Mouse (Mus musculus) forebrain, embryonic 13.5 days (tissue): ENCODE results near the gene Agpat4. TPM values are rescaled to one million over a fixed set of nuclear protein-coding genes. Genes with fewer than 3 reads are reported as not detected.

ENCODE experiments used
- ATAC-seq: fragments of 200-750 bp; cut with Nextera tagmentation; 2 replicates; pipeline ENCODE4 v1.8.0; 2017
- H3K27ac ChIP-seq: fragments of 300-500 bp; sonication (generic); 2 replicates; pipeline ENCODE4 v1.5.1; 2015; ENCODE audit warnings: inconsistent platforms, mild to moderate bottlenecking, moderate library complexity
- H3K27me3 ChIP-seq: fragments of 300-500 bp; sonication (generic); 2 replicates; pipeline ENCODE4 v1.6.1; 2015; ENCODE audit warnings: mild to moderate bottlenecking, inconsistent platforms
- H3K36me3 ChIP-seq: fragments of 300-500 bp; sonication (generic); 2 replicates; pipeline ENCODE4 v1.6.1; 2015; ENCODE audit warnings: mild to moderate bottlenecking, inconsistent platforms; ENCODE audit not compliant: poor library complexity, severe bottlenecking
- H3K4me1 ChIP-seq: fragments of 300-500 bp; sonication (generic); 2 replicates; pipeline ENCODE4 v1.6.1; 2015; ENCODE audit warnings: inconsistent platforms
- H3K4me2 ChIP-seq: fragments of 300-500 bp; sonication (generic); 2 replicates; pipeline ENCODE4 v1.6.1; 2015; ENCODE audit warnings: inconsistent platforms, mild to moderate bottlenecking, moderate library complexity
- H3K4me3 ChIP-seq: fragments of 300-500 bp; sonication (generic); 2 replicates; pipeline ENCODE4 v1.5.1; 2015; ENCODE audit warnings: mild to moderate bottlenecking, inconsistent platforms
- H3K9ac ChIP-seq: fragments of 300-500 bp; sonication (generic); 2 replicates; pipeline ENCODE4 v1.6.1; 2015; ENCODE audit warnings: mild to moderate bottlenecking, inconsistent platforms
- H3K9me3 ChIP-seq: fragments of 300-500 bp; sonication (generic); replicated peaks from 2 replicates; pipeline ENCODE4 v1.6.1; 2016; ENCODE audit warnings: inconsistent platforms
- WGBS: fragments of 180-500 bp; shearing (Covaris S2); methylation state at CpG from one replicate; pipeline ENCODE4 v1.1.7; 2015; 5-methylcytosine and 5-hydroxymethylcytosine counted together
- polyA plus RNA-seq: library from polyadenylated mRNA; unstranded; fragments of >200 nt; fragmentation: Nextera tagmentation; extraction: Ambion mirVana; gene quantifications from 2 replicates; pipeline ENCODE4 v1.2.1, GENCODE M21; 2015

The Agpat4 gene
- polyA plus RNA-seq, 1 experiment from 2014 or later: 46.5 TPM

- Histone ChIP-seq H3K9me3 (no peaks in the 10 kb centered on the region), H3K4me2 (no peak overlapping the region), H3K27me3 (no peaks in the 10 kb centered on the region), H3K4me3 (no peak overlapping the region), H3K27ac (no peak overlapping the region), H3K9ac (no peak overlapping the region), H3K36me3 (0 out of 2 replicates have a peak, but pooled peaks cover 5% of the 10 kb centered on the region), H3K4me1 (peaks cover 37% of the 10 kb centered on the region)
- 78% methylated on average over 7 of the region's 7 CpGs for WGBS
- ATAC-seq: no peak
Observed at GRCm38 (mm10) chr17:12163903-12164302, 45.4 kb downstream of the Agpat4 start.

GRCm38 (mm10) chr17:12164507-12164906 lies 46.0 kb downstream of the Agpat4 start:
- 0 out of 2 replicates have a peak, but pooled peaks cover 5% of the 10 kb centered on the region for H3K36me3 ChIP-seq
- H3K4me1 ChIP-seq: peaks cover 43% of the 10 kb centered on the region
- no peaks in the 10 kb centered on the region for H3K9me3 ChIP-seq
- no peaks in the 10 kb centered on the region for H3K27me3 ChIP-seq
- WGBS: 97% methylated on average over 6 of the region's 6 CpGs
- ATAC-seq: no peak
- no peak overlapping the region for H3K27ac ChIP-seq
- H3K4me2 ChIP-seq: no peak overlapping the region
- H3K4me3 ChIP-seq: no peak overlapping the region
- H3K9ac ChIP-seq: no peak overlapping the region

- Histone ChIP-seq H3K27me3 (no peaks in the 10 kb centered on the region), H3K4me2 (no peak overlapping the region), H3K4me3 (no peak overlapping the region), H3K36me3 (0 out of 2 replicates have a peak, but pooled peaks cover 5% of the 10 kb centered on the region), H3K9me3 (no peaks in the 10 kb centered on the region), H3K4me1 (peaks cover 48% of the 10 kb centered on the region), H3K9ac (no peak overlapping the region), H3K27ac (no peak overlapping the region)
- 90% methylated on average over 11 of the region's 11 CpGs for WGBS
- no peak for ATAC-seq
Observed at GRCm38 (mm10) chr17:12165009-12165695, 46.6 kb downstream of the Agpat4 start.

GRCm38 (mm10) chr17:12165701-12166100 lies 47.2 kb downstream of the Agpat4 start:
- H3K27ac ChIP-seq: no peak overlapping the region
- H3K4me3 ChIP-seq: no peak overlapping the region
- H3K36me3 ChIP-seq: 0 out of 2 replicates have a peak, but pooled peaks cover 5% of the 10 kb centered on the region
- WGBS: 96% methylated on average over 9 of the region's 9 CpGs
- H3K4me1 ChIP-seq: peaks cover 49% of the 10 kb centered on the region
- no peaks in the 10 kb centered on the region for H3K9me3 ChIP-seq
- ATAC-seq: no peak
- H3K9ac ChIP-seq: no peak overlapping the region
- H3K4me2 ChIP-seq: no peak overlapping the region
- H3K27me3 ChIP-seq: no peaks in the 10 kb centered on the region

- Histone ChIP-seq H3K9ac (no peak overlapping the region), H3K4me2 (peak overlapping the region; percentile 27; the same call in 1 of the 2 replicates), H3K27ac (peak overlapping the region; percentile 55; the same call in 1 of the 2 replicates), H3K9me3 (no peaks in the 10 kb centered on the region), H3K36me3 (0 out of 2 replicates have a peak, but pooled peaks cover 5% of the 10 kb centered on the region), H3K4me1 (peaks cover 41% of the 10 kb centered on the region), H3K4me3 (no peak overlapping the region), H3K27me3 (no peaks in the 10 kb centered on the region)
- WGBS: 12% methylated on average over 10 of the region's 10 CpGs
- ATAC-seq: peak; percentile 81
Observed at GRCm38 (mm10) chr17:12168536-12168935, 50.0 kb downstream of the Agpat4 start.

DNA sequence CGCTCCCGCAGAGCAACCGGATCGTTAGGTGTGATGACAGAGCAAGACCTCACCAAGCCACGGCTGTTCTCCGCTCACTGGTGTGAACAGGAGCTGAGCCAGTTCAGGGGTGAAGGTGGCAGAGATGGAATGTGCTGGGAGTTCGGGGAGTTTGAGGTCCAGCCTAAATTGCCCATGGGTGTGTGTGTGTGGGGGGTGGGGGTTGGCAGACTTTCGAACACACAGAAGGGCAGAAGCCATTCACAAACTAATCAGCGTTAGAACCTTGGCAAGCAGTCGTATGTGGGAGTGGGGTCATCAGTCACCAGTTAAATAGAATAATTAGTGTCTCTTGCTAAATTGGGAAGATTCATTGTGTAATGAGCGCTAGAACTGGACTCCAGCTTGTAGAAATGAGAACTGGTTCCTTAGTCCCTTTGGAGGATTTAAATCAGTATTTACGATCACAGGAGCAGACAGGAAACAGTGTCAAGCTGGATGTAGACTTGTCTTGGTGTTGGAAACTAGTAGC lies 50.9 kb downstream of the Agpat4 start:
- H3K27ac ChIP-seq: no peak overlapping the region
- 0 out of 2 replicates have a peak overlapping the region, but pooled peaks have one; percentile 7 for H3K4me2 ChIP-seq
- H3K4me1 ChIP-seq: peaks cover 34% of the 10 kb centered on the region
- no peaks in the 10 kb centered on the region for H3K9me3 ChIP-seq
- H3K36me3 ChIP-seq: peaks cover 11% of the 10 kb centered on the region; the same call in 1 of the 2 replicates
- WGBS: 63% methylated on average over 12 of the region's 12 CpGs
- H3K4me3 ChIP-seq: no peak overlapping the region
- no peaks in the 10 kb centered on the region for H3K27me3 ChIP-seq
- no peak overlapping the region for H3K9ac ChIP-seq
- ATAC-seq: no peak

DNA sequence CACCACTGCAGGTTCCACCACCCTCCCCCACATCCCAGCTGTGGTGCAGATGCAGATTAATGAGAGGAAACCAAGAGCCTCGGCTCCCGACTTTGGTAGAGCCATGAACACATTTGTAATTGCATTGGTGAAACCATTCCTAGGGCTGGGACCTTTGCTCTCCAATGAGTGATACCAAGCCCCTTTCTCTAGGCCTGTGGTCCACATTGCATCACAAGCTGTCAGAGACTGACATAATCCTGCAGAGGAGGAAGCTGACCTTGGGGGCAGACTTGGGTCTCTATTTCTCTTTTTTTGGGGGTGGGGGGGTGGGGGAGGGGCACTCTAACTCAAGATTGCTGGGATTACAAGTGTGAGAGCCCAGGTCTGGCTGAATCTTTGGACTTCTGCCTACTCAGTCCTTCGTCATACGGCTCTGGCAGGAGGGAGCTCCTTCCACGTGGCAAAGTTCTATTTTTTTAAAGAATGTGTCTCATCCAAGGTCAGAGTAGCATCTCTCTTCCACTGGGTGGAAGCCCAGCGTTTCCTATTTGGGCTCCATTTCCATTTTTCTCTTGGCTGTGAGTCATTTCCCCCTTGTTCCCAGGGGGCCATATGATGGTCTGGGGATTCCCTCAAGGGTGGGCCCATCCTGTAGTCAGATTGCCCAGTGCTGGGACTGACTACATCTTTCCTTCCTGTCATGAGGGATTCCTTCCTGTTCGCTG lies 52.4 kb downstream of the Agpat4 start:
- no peak for ATAC-seq
- no peak overlapping the region for H3K4me3 ChIP-seq
- no peak overlapping the region for H3K9ac ChIP-seq
- H3K9me3 ChIP-seq: no peaks in the 10 kb centered on the region
- H3K4me2 ChIP-seq: no peak overlapping the region
- H3K36me3 ChIP-seq: peaks cover 11% of the 10 kb centered on the region; the same call in 1 of the 2 replicates
- no peaks in the 10 kb centered on the region for H3K27me3 ChIP-seq
- WGBS: 79% methylated on average over 7 of the region's 7 CpGs
- peaks cover 30% of the 10 kb centered on the region for H3K4me1 ChIP-seq
- H3K27ac ChIP-seq: no peak overlapping the region

- H3K27ac ChIP-seq: no peak overlapping the region
- H3K4me1 ChIP-seq: peaks cover 30% of the 10 kb centered on the region
- no peaks in the 10 kb centered on the region for H3K27me3 ChIP-seq
- H3K36me3 ChIP-seq: peaks cover 11% of the 10 kb centered on the region; the same call in 1 of the 2 replicates
- no peak overlapping the region for H3K4me2 ChIP-seq
- H3K9ac ChIP-seq: no peak overlapping the region
- no peak overlapping the region for H3K4me3 ChIP-seq
- no peak for ATAC-seq
- 90% methylated on average over 2 of the region's 2 CpGs for WGBS
- H3K9me3 ChIP-seq: no peaks in the 10 kb centered on the region
Observed at GRCm38 (mm10) chr17:12171666-12172065, 53.2 kb downstream of the Agpat4 start.

- WGBS: 97% methylated on average over 5 of the region's 5 CpGs
- Histone ChIP-seq H3K27ac (no peak overlapping the region), H3K9me3 (0 out of 2 replicates have a peak, but pooled peaks cover 4% of the 10 kb centered on the region), H3K4me1 (peaks cover 16% of the 10 kb centered on the region), H3K4me3 (no peak overlapping the region), H3K4me2 (no peak overlapping the region), H3K9ac (no peak overlapping the region), H3K27me3 (no peaks in the 10 kb centered on the region), H3K36me3 (peaks cover 16% of the 10 kb centered on the region)
- no peak for ATAC-seq
Observed at GRCm38 (mm10) chr17:12174221-12174620, 55.7 kb downstream of the Agpat4 start.

- Histone ChIP-seq H3K9ac (no peak overlapping the region), H3K27ac (no peak overlapping the region), H3K9me3 (0 out of 2 replicates have a peak, but pooled peaks cover 4% of the 10 kb centered on the region), H3K36me3 (peaks cover 21% of the 10 kb centered on the region), H3K4me3 (no peak overlapping the region), H3K4me2 (no peak overlapping the region), H3K4me1 (peaks cover 11% of the 10 kb centered on the region), H3K27me3 (no peaks in the 10 kb centered on the region)
- WGBS: 61% methylated on average over 7 of the region's 7 CpGs
- ATAC-seq: peak; percentile 78; the same call in 1 of the 2 replicates
Observed at GRCm38 (mm10) chr17:12174896-12175295, 56.4 kb downstream of the Agpat4 start.

DNA sequence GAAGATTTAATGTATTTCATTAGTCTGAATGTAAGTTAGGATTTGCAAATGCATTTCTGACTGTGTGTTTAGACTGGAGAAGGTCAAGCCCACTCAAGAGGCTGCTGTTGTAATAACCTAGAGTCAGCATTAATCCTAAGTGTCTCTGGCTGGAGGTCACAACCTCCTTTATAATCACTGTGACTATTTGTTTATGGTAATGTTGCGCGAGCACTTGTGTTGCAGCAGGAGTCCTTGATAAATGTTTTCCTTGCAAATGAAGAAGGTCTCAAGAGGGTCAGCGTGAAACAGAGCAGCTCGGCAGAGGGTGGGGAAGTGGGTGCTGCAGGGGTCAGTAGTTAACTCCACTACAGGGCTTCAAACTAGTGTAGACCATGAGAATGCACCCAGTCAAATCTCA lies 57.1 kb downstream of the Agpat4 start:
- Histone ChIP-seq H3K4me3 (no peak overlapping the region), H3K4me2 (no peak overlapping the region), H3K9ac (no peak overlapping the region), H3K27me3 (no peaks in the 10 kb centered on the region), H3K4me1 (peaks cover 11% of the 10 kb centered on the region; the same call in 1 of the 2 replicates), H3K27ac (no peak overlapping the region), H3K9me3 (0 out of 2 replicates have a peak, but pooled peaks cover 4% of the 10 kb centered on the region), H3K36me3 (peaks cover 21% of the 10 kb centered on the region)
- 90% methylated on average over 4 of the region's 4 CpGs for WGBS
- ATAC-seq: 0 out of 2 replicates have a peak, but pooled peaks have one; percentile 14

DNA sequence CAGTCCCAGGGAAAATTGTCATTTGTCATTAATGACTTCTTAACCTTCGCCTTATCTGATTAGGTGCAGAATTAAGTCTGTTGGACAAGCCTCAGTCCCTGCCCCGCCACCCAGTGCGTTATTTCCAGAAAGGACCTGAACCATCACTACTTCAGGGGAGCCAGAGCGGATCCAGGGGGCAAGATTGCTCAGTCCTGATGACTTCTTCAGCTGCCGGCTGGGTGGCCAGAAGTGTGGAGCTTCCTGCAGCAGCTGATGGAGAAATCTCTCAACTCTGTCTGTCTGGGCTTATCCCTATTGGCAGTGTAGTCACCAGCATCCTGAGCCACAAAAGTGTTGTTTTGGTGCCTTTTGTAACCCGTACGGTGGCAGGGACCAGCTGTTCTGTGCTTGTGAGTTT lies 60.8 kb downstream of the Agpat4 start:
- Histone ChIP-seq H3K36me3 (peaks cover 15% of the 10 kb centered on the region), H3K4me3 (no peak overlapping the region), H3K4me2 (no peak overlapping the region), H3K4me1 (peaks cover 14% of the 10 kb centered on the region; the same call in 1 of the 2 replicates), H3K9ac (no peak overlapping the region), H3K27me3 (no peaks in the 10 kb centered on the region), H3K9me3 (0 out of 2 replicates have a peak, but pooled peaks cover 4% of the 10 kb centered on the region), H3K27ac (no peak overlapping the region)
- no peak for ATAC-seq
- WGBS: 91% methylated on average over 7 of the region's 7 CpGs
